Mouse (Mus musculus): ENCODE measurements around the gene Itpk1. TPM values are rescaled to one million over a fixed set of nuclear protein-coding genes. Genes with fewer than 3 reads are reported as not detected.
"Not testable (repeated sequence)": the region's sequence is repeated elsewhere in the genome, so short reads cannot be mapped to it uniquely, and the experiment has no call there.

Gene Itpk1
- polyA plus RNA-seq, 1 experiment from 2014 or later, result 16.9 TPM

- no peaks in the 10 kb centered on the region for H3K36me3 ChIP-seq
Observed at GRCm38 (mm10) chr12:102638878-102639277, 65.9 kb downstream of the Itpk1 start.

GRCm38 (mm10) chr12:102637235-102637634 lies 67.5 kb downstream of the Itpk1 start:
- no peak overlapping the region for H3K27ac ChIP-seq (replicated peaks)
- H3K4me3 ChIP-seq, result no peak overlapping the region
- H3K9me3 ChIP-seq (replicated peaks), result no peaks in the 10 kb centered on the region
- WGBS, result 88% methylated on average over 10 of the region's 10 CpGs
- H3K36me3 ChIP-seq, result no peaks in the 10 kb centered on the region
- no peaks in the 10 kb centered on the region for H3K27me3 ChIP-seq (ENCODE audit: low read depth, poor library complexity, severe bottlenecking)
- H3K4me1 ChIP-seq, result peaks cover 40% of the 10 kb centered on the region
- no peak for DNase-seq (ENCODE audit: low spot score)

More at GRCm38 (mm10) chr12:102638878-102639277, 65.9 kb downstream of the Itpk1 start:
- no peaks in the 10 kb centered on the region for H3K27me3 ChIP-seq (ENCODE audit: low read depth, poor library complexity, severe bottlenecking)
- no peaks in the 10 kb centered on the region for H3K9me3 ChIP-seq (replicated peaks)
- no peak overlapping the region; the same call in 1 of the 2 replicates for H3K27ac ChIP-seq (replicated peaks)
- H3K4me1 ChIP-seq, result peaks cover 40% of the 10 kb centered on the region
- DNase-seq (ENCODE audit: low spot score), result no peak
- H3K4me3 ChIP-seq, result no peak overlapping the region
- WGBS, result 61% methylated on average over 3 of the region's 3 CpGs

DNA sequence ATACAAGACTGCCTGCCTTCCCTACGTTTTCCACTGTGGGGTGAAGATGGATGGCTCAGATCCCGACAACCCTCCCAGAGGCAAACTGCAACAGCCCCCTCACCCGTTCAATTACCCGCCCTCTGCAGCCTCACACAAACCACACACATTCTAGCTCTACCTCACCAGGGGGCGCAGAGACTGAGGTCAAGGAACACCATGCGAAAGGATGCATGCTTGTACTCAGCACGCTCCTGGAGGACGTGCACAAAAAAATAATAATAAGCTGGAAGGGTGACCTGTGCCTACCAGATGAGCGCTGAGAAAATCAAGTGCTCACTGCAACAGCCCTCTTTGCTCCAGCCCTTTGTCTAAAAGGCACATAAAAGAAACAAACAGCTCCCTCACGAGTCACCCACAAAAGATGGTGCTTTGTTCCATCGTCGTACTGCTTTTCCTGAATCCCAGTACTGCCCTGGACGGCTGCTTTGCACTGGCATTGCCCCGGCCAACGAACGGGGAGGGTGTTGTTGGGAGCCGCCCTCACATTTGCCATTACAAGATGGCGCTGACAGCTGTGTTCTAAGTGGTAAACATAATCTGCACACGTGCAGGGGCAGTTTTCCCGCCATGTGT lies 70.2 kb downstream of the Itpk1 start:
- 82% methylated on average over 20 of the region's 20 CpGs for WGBS
- no peak for DNase-seq (ENCODE audit: low spot score)
- Histone ChIP-seq H3K27ac (replicated peaks) (0 out of 2 replicates have a peak overlapping the region, but pooled peaks have one; percentile 4), H3K4me3 (no peak overlapping the region), H3K9me3 (replicated peaks) (no peaks in the 10 kb centered on the region), H3K27me3 (ENCODE audit: low read depth, poor library complexity, severe bottlenecking) (no peaks in the 10 kb centered on the region), H3K4me1 (peaks cover 25% of the 10 kb centered on the region), H3K36me3 (no peaks in the 10 kb centered on the region)

GRCm38 (mm10) chr12:102633083-102633501 lies 71.6 kb downstream of the Itpk1 start:
- Histone ChIP-seq H3K4me3 (no peak overlapping the region), H3K27me3 (ENCODE audit: low read depth, poor library complexity, severe bottlenecking) (no peaks in the 10 kb centered on the region), H3K27ac (replicated peaks) (no peak overlapping the region), H3K9me3 (replicated peaks) (no peaks in the 10 kb centered on the region), H3K36me3 (no peaks in the 10 kb centered on the region), H3K4me1 (peaks cover 14% of the 10 kb centered on the region)
- WGBS, result 75% methylated on average over 4 of the region's 4 CpGs
- DNase-seq (ENCODE audit: low spot score), result no peak

DNA sequence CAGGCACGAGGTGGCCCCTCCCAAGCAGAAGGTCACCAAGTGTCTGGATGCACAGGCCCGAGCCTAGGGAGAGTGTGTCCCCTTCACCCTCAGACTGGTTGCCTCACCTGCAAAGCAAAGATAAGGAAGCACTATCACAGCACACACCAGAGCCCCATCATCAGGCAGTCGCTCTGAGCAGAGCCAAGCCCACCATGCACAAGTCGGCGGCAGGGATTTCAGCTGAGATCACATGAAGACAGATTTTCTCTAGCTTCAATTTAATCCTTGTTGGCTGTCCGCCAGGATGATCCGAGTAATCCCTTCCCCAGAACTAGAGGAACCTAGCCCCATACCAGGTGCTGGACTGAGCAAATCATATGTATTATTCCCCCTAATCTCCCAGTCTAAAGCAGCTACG lies 73.0 kb downstream of the Itpk1 start:
- Histone ChIP-seq H3K27me3 (ENCODE audit: low read depth, poor library complexity, severe bottlenecking) (no peaks in the 10 kb centered on the region), H3K36me3 (no peaks in the 10 kb centered on the region), H3K27ac (replicated peaks) (no peak overlapping the region), H3K4me3 (no peak overlapping the region), H3K9me3 (replicated peaks) (no peaks in the 10 kb centered on the region), H3K4me1 (peaks cover 19% of the 10 kb centered on the region)
- no peak for DNase-seq (ENCODE audit: low spot score)
- WGBS, result 76% methylated on average over 8 of the region's 8 CpGs

DNA sequence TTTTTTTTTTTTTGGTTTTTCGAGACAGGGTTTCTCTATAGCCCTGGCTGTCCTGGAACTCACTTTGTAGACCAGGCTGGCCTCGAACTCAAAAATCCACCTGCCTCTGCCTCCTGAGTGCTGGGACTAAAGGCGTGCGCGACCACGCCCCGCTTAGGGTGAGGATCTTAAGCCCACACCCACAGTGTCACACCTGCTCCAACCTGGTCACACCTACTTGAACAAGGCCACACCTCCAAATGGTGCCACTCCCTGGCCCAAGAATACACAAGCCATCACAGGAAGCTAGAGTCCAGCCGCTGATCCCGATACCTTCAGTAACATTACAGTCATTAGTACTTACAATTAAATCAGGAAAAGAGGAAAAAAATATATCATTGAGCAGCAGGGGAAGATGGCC lies 74.3 kb downstream of the Itpk1 start:
- H3K4me3 ChIP-seq; H3K9me3 ChIP-seq (replicated peaks); DNase-seq (ENCODE audit: low spot score); H3K36me3 ChIP-seq; H3K27ac ChIP-seq (replicated peaks); H3K27me3 ChIP-seq (ENCODE audit: low read depth, poor library complexity, severe bottlenecking): not testable (repeated sequence)
- WGBS, result 91% methylated on average over 9 of the region's 9 CpGs
- H3K4me1 ChIP-seq, result peaks cover 20% of the 10 kb centered on the region

- Histone ChIP-seq H3K4me3 (no peak overlapping the region), H3K4me1 (peaks cover 21% of the 10 kb centered on the region), H3K36me3 (no peaks in the 10 kb centered on the region), H3K27me3 (ENCODE audit: low read depth, poor library complexity, severe bottlenecking) (no peaks in the 10 kb centered on the region), H3K27ac (replicated peaks) (no peak overlapping the region), H3K9me3 (replicated peaks) (no peaks in the 10 kb centered on the region)
- WGBS, result 91% methylated on average over 9 of the region's 9 CpGs
- DNase-seq (ENCODE audit: low spot score), result no peak
Observed at GRCm38 (mm10) chr12:102628221-102628620, 76.5 kb downstream of the Itpk1 start.

DNA sequence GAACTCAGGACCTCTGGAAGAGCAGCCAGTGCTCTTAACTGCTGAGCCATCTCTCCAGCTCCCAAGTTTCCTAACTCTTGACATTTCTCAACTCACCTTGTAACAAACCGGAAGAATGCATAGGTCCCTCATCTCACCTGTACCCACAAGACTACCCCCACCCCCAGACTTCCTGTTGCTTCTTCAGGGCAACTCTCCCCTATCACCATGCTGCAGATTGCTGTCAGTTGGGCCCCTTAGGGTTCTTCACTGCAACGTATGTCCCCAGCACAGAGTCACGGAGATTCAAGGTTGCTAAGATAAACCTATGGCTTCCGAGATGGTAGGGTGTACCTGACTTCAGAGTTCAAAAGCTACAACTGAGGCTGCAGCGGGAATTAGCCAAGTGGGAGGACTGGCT lies 77.2 kb downstream of the Itpk1 start:
- Histone ChIP-seq H3K9me3 (replicated peaks) (no peaks in the 10 kb centered on the region), H3K4me1 (peaks cover 19% of the 10 kb centered on the region), H3K4me3 (no peak overlapping the region), H3K27ac (replicated peaks) (no peak overlapping the region), H3K36me3 (no peaks in the 10 kb centered on the region), H3K27me3 (ENCODE audit: low read depth, poor library complexity, severe bottlenecking) (no peaks in the 10 kb centered on the region)
- 88% methylated on average over 5 of the region's 5 CpGs for WGBS
- DNase-seq (ENCODE audit: low spot score), result no peak

DNA sequence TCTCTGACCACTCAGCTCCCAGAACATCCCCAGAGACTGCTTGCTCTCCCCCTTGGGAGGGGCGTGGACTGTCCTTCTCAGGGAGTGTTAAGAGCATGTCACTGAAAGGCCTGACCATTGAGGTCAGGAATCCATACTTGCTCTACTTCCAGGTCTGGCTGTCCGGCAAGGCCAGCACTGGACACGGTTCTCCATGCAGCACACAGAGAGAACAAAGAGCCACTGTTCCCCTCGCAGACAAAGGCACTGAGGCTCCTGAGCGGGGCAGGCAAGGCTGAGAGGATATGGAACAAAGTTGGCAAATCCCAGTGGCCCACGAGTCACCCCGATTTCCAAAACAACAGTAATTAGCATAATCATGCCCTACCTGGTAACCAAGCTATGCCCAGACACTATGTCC lies 77.9 kb downstream of the Itpk1 start:
- DNase-seq (ENCODE audit: low spot score), result no peak

GRCm38 (mm10) chr12:102625717-102626116 lies 79.0 kb downstream of the Itpk1 start:
- Histone ChIP-seq H3K4me1 (peaks cover 18% of the 10 kb centered on the region), H3K27me3 (ENCODE audit: low read depth, poor library complexity, severe bottlenecking) (no peaks in the 10 kb centered on the region), H3K9me3 (replicated peaks) (no peaks in the 10 kb centered on the region), H3K4me3 (no peak overlapping the region), H3K27ac (replicated peaks) (no peak overlapping the region), H3K36me3 (no peaks in the 10 kb centered on the region)
- no peak for DNase-seq (ENCODE audit: low spot score)
- 90% methylated on average over 6 of the region's 6 CpGs for WGBS

More for the DNA sequence above, 77.9 kb downstream of the Itpk1 start:
- Histone ChIP-seq H3K27me3 (ENCODE audit: low read depth, poor library complexity, severe bottlenecking) (no peaks in the 10 kb centered on the region), H3K9me3 (replicated peaks) (no peaks in the 10 kb centered on the region), H3K4me3 (no peak overlapping the region), H3K36me3 (no peaks in the 10 kb centered on the region), H3K4me1 (peaks cover 22% of the 10 kb centered on the region), H3K27ac (replicated peaks) (peak overlapping the region; percentile 68)
- WGBS, result 71% methylated on average over 7 of the region's 7 CpGs

- Histone ChIP-seq H3K27ac (replicated peaks) (no peak overlapping the region), H3K27me3 (ENCODE audit: low read depth, poor library complexity, severe bottlenecking) (no peaks in the 10 kb centered on the region), H3K9me3 (replicated peaks) (no peaks in the 10 kb centered on the region), H3K36me3 (no peaks in the 10 kb centered on the region), H3K4me1 (peaks cover 20% of the 10 kb centered on the region), H3K4me3 (no peak overlapping the region)
- no peak for DNase-seq (ENCODE audit: low spot score)
- WGBS, result 84% methylated on average over 5 of the region's 5 CpGs
Observed at GRCm38 (mm10) chr12:102625118-102625517, 79.6 kb downstream of the Itpk1 start.

- DNase-seq (ENCODE audit: low spot score), result no peak
- H3K9me3 ChIP-seq (replicated peaks), result no peaks in the 10 kb centered on the region
- no peak overlapping the region for H3K4me3 ChIP-seq
- WGBS, result 79% methylated on average over 9 of the region's 9 CpGs
- H3K27ac ChIP-seq (replicated peaks), result no peak overlapping the region
- H3K4me1 ChIP-seq, result peaks cover 28% of the 10 kb centered on the region
- H3K27me3 ChIP-seq (ENCODE audit: low read depth, poor library complexity, severe bottlenecking), result no peaks in the 10 kb centered on the region
- no peaks in the 10 kb centered on the region for H3K36me3 ChIP-seq
Observed at GRCm38 (mm10) chr12:102623827-102624226, 80.9 kb downstream of the Itpk1 start.

DNA sequence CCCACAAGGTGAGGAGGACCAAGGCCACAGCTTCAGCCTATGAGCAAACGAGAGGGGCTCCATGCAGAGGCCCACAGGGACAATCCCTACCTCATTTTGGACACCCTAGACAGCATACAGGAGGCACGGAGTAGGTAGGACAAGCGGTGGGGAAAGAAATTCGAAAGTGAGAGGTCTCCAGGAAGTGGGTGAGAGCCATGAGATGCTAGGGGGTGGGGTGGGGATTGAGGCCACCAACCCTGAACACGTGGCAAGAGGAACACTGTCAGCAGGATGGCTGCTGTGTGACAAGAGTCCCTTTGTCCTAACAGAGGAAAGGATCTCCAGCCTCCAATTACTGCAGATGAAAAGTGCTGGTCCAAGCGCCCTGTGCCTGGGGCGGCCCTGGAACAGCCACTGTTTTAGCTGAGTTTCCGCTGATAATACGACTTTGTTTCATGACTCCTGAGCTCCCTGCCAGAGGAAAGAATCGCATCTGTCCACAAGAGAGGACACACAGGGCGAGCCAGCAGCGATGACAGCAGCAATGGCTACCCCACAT lies 82.4 kb downstream of the Itpk1 start:
- Histone ChIP-seq H3K36me3 (no peaks in the 10 kb centered on the region), H3K4me1 (peaks cover 37% of the 10 kb centered on the region), H3K27ac (replicated peaks) (no peak overlapping the region; the same call in 1 of the 2 replicates), H3K9me3 (replicated peaks) (no peaks in the 10 kb centered on the region), H3K27me3 (ENCODE audit: low read depth, poor library complexity, severe bottlenecking) (no peaks in the 10 kb centered on the region), H3K4me3 (no peak overlapping the region)
- no peak for DNase-seq (ENCODE audit: low spot score)
- WGBS, result 78% methylated on average over 12 of the region's 12 CpGs
